Mouse (Mus musculus) midbrain, embryonic 12.5 days (tissue): ENCODE measurements around the gene Hap1. TPM values are rescaled to one million over a fixed set of nuclear protein-coding genes. Genes with fewer than 3 reads are reported as not detected.

ENCODE experiments used
- ATAC-seq: fragments of 200-750 bp; cut with Nextera tagmentation; 2 replicates; pipeline ENCODE4 v1.8.0; 2017; ENCODE audit warnings: low read depth, moderate TSS enrichment, moderate library complexity; ENCODE audit not compliant: low FRiP score
- H3K27ac ChIP-seq: fragments of 300-500 bp; sonication (generic); replicated peaks from 2 replicates; pipeline ENCODE4 v1.5.1; 2016; ENCODE audit warnings: mild to moderate bottlenecking
- H3K27me3 ChIP-seq: fragments of 300-500 bp; sonication (generic); 2 replicates; pipeline ENCODE4 v1.6.1; 2016; ENCODE audit warnings: mild to moderate bottlenecking
- H3K36me3 ChIP-seq: fragments of 300-500 bp; sonication (generic); 2 replicates; pipeline ENCODE4 v1.6.1; 2016
- H3K4me1 ChIP-seq: fragments of 300-500 bp; sonication (generic); 2 replicates; pipeline ENCODE4 v1.6.1; 2016
- H3K4me2 ChIP-seq: fragments of 300-500 bp; sonication (generic); replicated peaks from 2 replicates; pipeline ENCODE4 v1.6.1; 2016; ENCODE audit warnings: mild to moderate bottlenecking, moderate library complexity
- H3K4me3 ChIP-seq: fragments of 300-500 bp; sonication (generic); 2 replicates; pipeline ENCODE4 v1.5.1; 2016; ENCODE audit warnings: mild to moderate bottlenecking
- H3K9ac ChIP-seq: fragments of 300-500 bp; sonication (generic); replicated peaks from 2 replicates; pipeline ENCODE4 v1.6.1; 2016; ENCODE audit warnings: mild to moderate bottlenecking, moderate library complexity
- H3K9me3 ChIP-seq: fragments of 300-500 bp; sonication (generic); 2 replicates; pipeline ENCODE4 v1.6.1; 2016; ENCODE audit warnings: mild to moderate bottlenecking
- WGBS: fragments of 180-500 bp; shearing (Covaris S2); methylation state at CpG from one replicate; pipeline ENCODE4 v1.1.7; 2016; 5-methylcytosine and 5-hydroxymethylcytosine counted together
- polyA plus RNA-seq: library from polyadenylated mRNA; unstranded; fragments of >200 nt; fragmentation: Nextera tagmentation; extraction: Ambion mirVana; gene quantifications from 2 replicates; pipeline ENCODE4 v1.2.1, GENCODE M21; 2016

The Hap1 gene
- polyA plus RNA-seq, 1 experiment from 2014 or later, result 72.8 TPM

- no peak overlapping the region for H3K4me3 ChIP-seq
- H3K4me2 ChIP-seq, result no peak overlapping the region
- no peak for ATAC-seq
- 0 out of 2 replicates have a peak, but pooled peaks cover 3% of the 10 kb centered on the region for H3K4me1 ChIP-seq
- WGBS, result 97% methylated on average over 5 of the region's 5 CpGs
- H3K9ac ChIP-seq, result no peak overlapping the region
- no peak overlapping the region for H3K27ac ChIP-seq
- H3K9me3 ChIP-seq, result no peaks in the 10 kb centered on the region
- H3K27me3 ChIP-seq, result 0 out of 2 replicates have a peak, but pooled peaks cover 5% of the 10 kb centered on the region
- no peaks in the 10 kb centered on the region for H3K36me3 ChIP-seq
Measured at GRCm38 (mm10) chr11:100301292-100301691, 54.6 kb downstream of the Hap1 start.

GRCm38 (mm10) chr11:100300293-100300692 lies 55.6 kb downstream of the Hap1 start:
- no peak overlapping the region for H3K4me3 ChIP-seq
- 10% methylated on average over 5 of the region's 5 CpGs for WGBS
- no peak overlapping the region for H3K4me2 ChIP-seq
- 0 out of 2 replicates have a peak, but pooled peaks cover 3% of the 10 kb centered on the region for H3K4me1 ChIP-seq
- no peaks in the 10 kb centered on the region for H3K36me3 ChIP-seq
- 0 out of 2 replicates have a peak, but pooled peaks cover 5% of the 10 kb centered on the region for H3K27me3 ChIP-seq
- no peaks in the 10 kb centered on the region for H3K9me3 ChIP-seq
- no peak overlapping the region for H3K9ac ChIP-seq
- ATAC-seq, result 0 out of 2 replicates have a peak, but pooled peaks have one; percentile 13
- H3K27ac ChIP-seq, result no peak overlapping the region

- peak; percentile 31; the same call in 1 of the 2 replicates for ATAC-seq
- Histone ChIP-seq H3K27me3 (0 out of 2 replicates have a peak, but pooled peaks cover 5% of the 10 kb centered on the region), H3K36me3 (no peaks in the 10 kb centered on the region), H3K27ac (no peak overlapping the region), H3K9ac (no peak overlapping the region), H3K4me2 (peak overlapping the region; percentile 31), H3K4me3 (peak overlapping the region; percentile 15; the same call in 1 of the 2 replicates), H3K4me1 (0 out of 2 replicates have a peak, but pooled peaks cover 3% of the 10 kb centered on the region), H3K9me3 (no peaks in the 10 kb centered on the region)
- 23% methylated on average over 18 of the region's 18 CpGs for WGBS
Measured at GRCm38 (mm10) chr11:100298274-100299036, 57.5 kb downstream of the Hap1 start.

- peaks cover 6% of the 10 kb centered on the region; the same call in 1 of the 2 replicates for H3K4me1 ChIP-seq
- H3K9me3 ChIP-seq, result no peaks in the 10 kb centered on the region
- peak overlapping the region; percentile 15; the same call in 1 of the 2 replicates for H3K4me3 ChIP-seq
- H3K36me3 ChIP-seq, result no peaks in the 10 kb centered on the region
- no peak overlapping the region for H3K9ac ChIP-seq
- H3K4me2 ChIP-seq, result peak overlapping the region; percentile 31
- 45% methylated on average over 5 of the region's 5 CpGs for WGBS
- 0 out of 2 replicates have a peak, but pooled peaks cover 5% of the 10 kb centered on the region for H3K27me3 ChIP-seq
- no peak for ATAC-seq
- H3K27ac ChIP-seq, result no peak overlapping the region
Measured at GRCm38 (mm10) chr11:100297801-100298200, 58.1 kb downstream of the Hap1 start.

Other genes with a start within 250 kb of the Hap1 start
- gene Krt13, start 234.6 kb downstream of the Hap1 start, polyA plus RNA-seq, result not detected in 2 replicates
- 5.9 and 7.8 TPM in 2 replicates for gene Krt15, start 220.2 kb downstream of the Hap1 start, polyA plus RNA-seq
- gene Krt19, start 207.5 kb downstream of the Hap1 start, polyA plus RNA-seq, result 3.7 and 5.4 TPM in 2 replicates
- gene Krt9, start 162.9 kb downstream of the Hap1 start, polyA plus RNA-seq, result not detected in 2 replicates
- gene Krt14, start 148.6 kb downstream of the Hap1 start, polyA plus RNA-seq, result 4.5 and 5.5 TPM in 2 replicates
- gene Krt16, start 107.2 kb downstream of the Hap1 start, polyA plus RNA-seq, result not detected in 2 replicates
- gene Krt17, start 95.1 kb downstream of the Hap1 start, polyA plus RNA-seq, result 0.56 and 1.1 TPM in 2 replicates
- gene Krt42, start 86.3 kb downstream of the Hap1 start, polyA plus RNA-seq, result not detected in 2 replicates
- 1,467 and 1,563 TPM in 2 replicates for gene Eif1, start 36.2 kb downstream of the Hap1 start, polyA plus RNA-seq
- 0.97 and 1.2 TPM in 2 replicates for gene Gast, start 21.7 kb downstream of the Hap1 start, polyA plus RNA-seq
- 46.4 and 53.8 TPM in 2 replicates for gene Jup, start 41.6 kb upstream of the Hap1 start, polyA plus RNA-seq
- gene P3h4, start 58.7 kb upstream of the Hap1 start, polyA plus RNA-seq, result 19.7 and 25.4 TPM in 2 replicates
- 44.5 and 48.0 TPM in 2 replicates for gene Fkbp10, start 59.6 kb upstream of the Hap1 start, polyA plus RNA-seq
- 93.9 and 100.0 TPM in 2 replicates for gene Nt5c3b, start 85.7 kb upstream of the Hap1 start, polyA plus RNA-seq
- gene Klhl10, start 85.8 kb upstream of the Hap1 start, polyA plus RNA-seq, result 0.75 and 0.89 TPM in 2 replicates
- gene Klhl11, start 116.6 kb upstream of the Hap1 start, polyA plus RNA-seq, result 13.7 and 15.3 TPM in 2 replicates
- gene Acly, start 171.9 kb upstream of the Hap1 start, polyA plus RNA-seq, result 366 and 368 TPM in 2 replicates
- gene Ttc25, start 189.5 kb upstream of the Hap1 start, polyA plus RNA-seq, result 2.4 and 2.6 TPM in 2 replicates
- 19.7 and 20.4 TPM in 2 replicates for gene Cnp, start 218.8 kb upstream of the Hap1 start, polyA plus RNA-seq